ENCODE assay signal across 12 mouse cellular contexts in genomic region chr3:126011269-126011668, GRCm38 (mm10).
DNase-seq lines count a peak whose midpoint lies in the region; ATAC-seq and TF ChIP-seq lines count a peak whose summit lies in the region.
"Had no signal": no experiment of that assay in that cellular context is flagged by ENCODE, and none has a peak within 500 bp of the region (broad histone marks: within the 10 kb centered on the region; RNA-seq: fewer than 3 reads in every experiment).

No protein-coding gene starts in this region.

- no peak for ATAC-seq in liver, postnatal 0 days
- ATAC-seq in liver, embryonic 12.5 days, result no peak
- ATAC-seq: midbrain, embryonic 16.5 days had no signal

- TF ChIP-seq EP300 in liver, postnatal 0 days (IDR thresholded peaks at IDR 0.05; ENCODE audit: low read depth), result no peak

- H3K4me3 ChIP-seq in liver, postnatal 0 days (ENCODE audit: low read depth, low read length), result no peak overlapping the region
- H3K4me3 ChIP-seq in liver, embryonic 12.5 days, result no peak overlapping the region
- H3K4me3 ChIP-seq: heart, embryonic 13.5 days had no signal

- H3K36me3 ChIP-seq in liver, postnatal 0 days (replicated peaks; ENCODE audit: insufficient read depth, low read length), result no peaks in the 10 kb centered on the region
- no peaks in the 10 kb centered on the region for H3K36me3 ChIP-seq in liver, embryonic 12.5 days
- H3K36me3 ChIP-seq: G1E; heart, embryonic 13.5 days had no signal

- no peaks in the 10 kb centered on the region for H3K4me1 ChIP-seq in liver, postnatal 0 days (ENCODE audit: insufficient read depth)
- H3K4me1 ChIP-seq in liver, embryonic 12.5 days, result no peaks in the 10 kb centered on the region
- H3K4me1 ChIP-seq: heart, embryonic 13.5 days had no signal

- H3K27me3 ChIP-seq in liver, postnatal 0 days (ENCODE audit: insufficient read depth, low read length), result no peaks in the 10 kb centered on the region
- no peaks in the 10 kb centered on the region for H3K27me3 ChIP-seq in liver, embryonic 12.5 days (replicated peaks)
- H3K27me3 ChIP-seq: heart, embryonic 13.5 days had no signal

- H3K9me3 ChIP-seq in liver, postnatal 0 days (ENCODE audit: low read length), result no peaks in the 10 kb centered on the region
- no peaks in the 10 kb centered on the region for H3K9me3 ChIP-seq in liver, embryonic 12.5 days (replicated peaks)
- H3K9me3 ChIP-seq: G1E; heart, embryonic 13.5 days had no signal

- H3K4me2 ChIP-seq in liver, postnatal 0 days (ENCODE audit: low read depth, low read length), result no peak overlapping the region
- H3K4me2 ChIP-seq in liver, embryonic 12.5 days, result no peak overlapping the region
- H3K4me2 ChIP-seq: heart, embryonic 13.5 days had no signal

- 0 out of 2 replicates have a peak, but pooled peaks have one; percentile 25 for TF ChIP-seq CTCF in liver, postnatal 0 days (IDR thresholded peaks at IDR 0.05; ENCODE audit: low read depth)

- DNase-seq in gastrocnemius, adult 18-20 months (ENCODE audit: low spot score), result peak; percentile 3
- no peak for DNase-seq in gastrocnemius, postnatal 25 days
- no peak for DNase-seq in liver, postnatal 0 days
- DNase-seq in R1 (ENCODE audit: low read depth, low spot score), result peak; percentile 26
- peak; percentile 33 for DNase-seq in lung, postnatal 36 days
- no peak for DNase-seq in spleen, adult 18-20 months
- no peak for DNase-seq in gastrocnemius, postnatal 4 days (ENCODE audit: low spot score in 2 of 2)
- DNase-seq: right cerebral cortex, postnatal 4 days had no signal

- no peak overlapping the region for H3K9ac ChIP-seq in liver, postnatal 0 days (replicated peaks)
- no peak overlapping the region for H3K9ac ChIP-seq in liver, embryonic 12.5 days
- H3K9ac ChIP-seq: heart, embryonic 13.5 days had no signal

- H3K27ac ChIP-seq in liver, postnatal 0 days (ENCODE audit: low read depth), result no peak overlapping the region
- H3K27ac ChIP-seq in liver, embryonic 12.5 days, result no peak overlapping the region
- H3K27ac ChIP-seq: heart, embryonic 13.5 days had no signal

Comparison
In these comparisons a context has a peak if more than half of its experiments do, and no peak if none do; other contexts are left out.
1. DNase-seq: peak in gastrocnemius, adult 18-20 months (single experiment), R1 (single experiment) and lung, postnatal 36 days (single experiment); none in gastrocnemius, postnatal 25 days (single experiment), liver, postnatal 0 days (single experiment), spleen, adult 18-20 months (0 of 2) and gastrocnemius, postnatal 4 days (0 of 2).